Mouse (Mus musculus) CH12.LX (cell line): ENCODE measurements at regions not wholly inside any gene's neighbourhood (a gene's known extent, or its start where the extent isn't known, plus 50 kb on each side); places are given as distances from the start of the nearest gene placed in this dataset.

Experiments used
- CTCF ChIP-seq, 2 experiments: IDR thresholded peaks in 1 of 2; conservative IDR thresholded peaks in 1 of 2; 2 replicates each; pipeline ENCODE4 v1.5.1; 2011 to 2012; ENCODE audit warnings: low read depth in 2 of 2, low read length in 2 of 2, improper control_type of control experiment in 1 of 2, inconsistent platforms in 1 of 2, mild to moderate bottlenecking in 1 of 2, moderate library complexity in 1 of 2
- NELFE ChIP-seq: IDR thresholded peaks from 2 replicates; pipeline ENCODE4 v1.6.1; 2011; ENCODE audit warnings: low read depth, low read length, improper control_type of control experiment
- POLR2A ChIP-seq: IDR thresholded peaks from 2 replicates; pipeline ENCODE4 v1.6.1; 2011; ENCODE audit warnings: low read depth, mild to moderate bottlenecking, improper control_type of control experiment, low read length
- RCOR1 ChIP-seq: conservative IDR thresholded peaks from 2 replicates; pipeline ENCODE4 v1.6.1; 2012; ENCODE audit warnings: low read depth, mild to moderate bottlenecking, inconsistent platforms, low read length, improper control_type of control experiment
- TCF12 ChIP-seq: IDR thresholded peaks from 2 replicates; pipeline ENCODE4 v1.6.1; 2014; ENCODE audit warnings: low read depth, mild to moderate bottlenecking, inconsistent platforms, low read length, improper control_type of control experiment
- ZC3H11A ChIP-seq: IDR thresholded peaks from 2 replicates; pipeline ENCODE4 v1.6.1; 2012; ENCODE audit warnings: low read depth, mild to moderate bottlenecking, inconsistent platforms, low read length, improper control_type of control experiment

- TF ChIP-seq POLR2A (no peak), CTCF (conservative IDR thresholded peaks at IDR 0.05 in 1 of 2, IDR thresholded peaks at IDR 0.05 in 1 of 2; ENCODE audit: low read depth in 2 of 2, low read length in 2 of 2) (no peak), TCF12 (no peak), RCOR1 (no peak), ZC3H11A (no peak), NELFE (no peak)
These were observed 392.8 kb downstream of the Ttll7 start for GRCm38 (mm10) chr3:147244911-147245430.
